Mouse (Mus musculus) stomach, postnatal 0 days (tissue): ENCODE data around the gene Mbnl1. TPM values are rescaled to one million over a fixed set of nuclear protein-coding genes. Genes with fewer than 3 reads are reported as not detected.

Experiments
- ATAC-seq: fragments of 200-750 bp; cut with Nextera tagmentation; 2 replicates; pipeline ENCODE4 v1.8.0; 2017; ENCODE audit not compliant: low FRiP score, low TSS enrichment
- DNase-seq: peaks from one replicate; pipeline ENCODE4 v3.0.0-alpha.2; 2016; ENCODE audit warnings: low spot score
- H3K27ac ChIP-seq: fragments of 300-500 bp; sonication (generic); replicated peaks from 2 replicates; pipeline ENCODE4 v1.5.1; 2014; ENCODE audit warnings: mild to moderate bottlenecking, control low read depth
- H3K27me3 ChIP-seq: fragments of 300-500 bp; sonication (generic); 2 replicates; pipeline ENCODE4 v1.6.1; 2014; ENCODE audit warnings: low read length; ENCODE audit not compliant: control insufficient read depth, insufficient read depth
- H3K36me3 ChIP-seq: fragments of 300-500 bp; sonication (generic); 2 replicates; pipeline ENCODE4 v1.6.1; 2014; ENCODE audit warnings: low read length, mixed read lengths; ENCODE audit not compliant: control insufficient read depth, insufficient read depth
- H3K4me1 ChIP-seq: fragments of 300-500 bp; sonication (generic); replicated peaks from 2 replicates; pipeline ENCODE4 v1.6.1; 2014; ENCODE audit warnings: antibody characterized with exemption; ENCODE audit not compliant: control insufficient read depth, insufficient read depth
- H3K4me2 ChIP-seq: fragments of 300-500 bp; sonication (generic); replicated peaks from 2 replicates; pipeline ENCODE4 v1.6.1; 2014; ENCODE audit warnings: low read depth, mild to moderate bottlenecking, control low read depth, moderate library complexity
- H3K4me3 ChIP-seq: fragments of 300-500 bp; sonication (generic); 2 replicates; pipeline ENCODE4 v1.5.1; 2014; ENCODE audit warnings: low read depth, low read length, control low read depth
- H3K9ac ChIP-seq: fragments of 300-500 bp; sonication (generic); 2 replicates; pipeline ENCODE4 v1.6.1; 2014; ENCODE audit warnings: mild to moderate bottlenecking, low read length, control low read depth, mixed read lengths
- H3K9me3 ChIP-seq: fragments of 300-500 bp; sonication (generic); 2 replicates; pipeline ENCODE4 v1.6.1; 2016; ENCODE audit warnings: low read length; ENCODE audit not compliant: control insufficient read depth
- CTCF ChIP-seq: IDR thresholded peaks from 2 replicates; pipeline ENCODE4 v1.5.1; 2016; ENCODE audit warnings: antibody characterized with exemption, low read depth, mild to moderate bottlenecking, moderate library complexity
- EP300 ChIP-seq: optimal IDR thresholded peaks from 2 replicates; pipeline ENCODE3; 2016; ENCODE audit warnings: antibody characterized with exemption
- WGBS: fragments of 180-500 bp; shearing (Covaris S2); extraction: QIAGEN DNeasy Blood & Tissue Kit; methylation state at CpG from one replicate; pipeline ENCODE4 v1.1.7; 2014; 5-methylcytosine and 5-hydroxymethylcytosine counted together
- polyA plus RNA-seq: library from polyadenylated mRNA; unstranded; fragments of >200 nt; fragmentation: Nextera tagmentation; extraction: Ambion mirVana; gene quantifications from 2 replicates; pipeline ENCODE4 v1.2.1, GENCODE M21; 2015

Gene Mbnl1
- polyA plus RNA-seq, 1 experiment from 2014 or later = 59.7 TPM

- Histone ChIP-seq H3K27me3 (no peaks in the 10 kb centered on the region), H3K36me3 (no peaks in the 10 kb centered on the region), H3K4me2 (no peak overlapping the region), H3K27ac (no peak overlapping the region), H3K9me3 (no peaks in the 10 kb centered on the region), H3K4me1 (no peaks in the 10 kb centered on the region), H3K9ac (no peak overlapping the region), H3K4me3 (no peak overlapping the region)
- DNase-seq (no peak), ATAC-seq (no peak)
- 92% methylated on average over 2 of the region's 2 CpGs for WGBS
- TF ChIP-seq CTCF (no peak), EP300 (no peak)
These were observed 2.4 kb downstream of the Mbnl1 start for GRCm38 (mm10) chr3:60475055-60475454.

- Histone ChIP-seq H3K4me1 (no peaks in the 10 kb centered on the region), H3K27ac (no peak overlapping the region), H3K27me3 (no peaks in the 10 kb centered on the region), H3K9me3 (no peaks in the 10 kb centered on the region), H3K4me2 (no peak overlapping the region), H3K4me3 (no peak overlapping the region), H3K36me3 (no peaks in the 10 kb centered on the region), H3K9ac (no peak overlapping the region)
- WGBS = 85% methylated on average over 6 of the region's 6 CpGs
- TF ChIP-seq CTCF (no peak), EP300 (no peak)
- ATAC-seq (no peak), DNase-seq (no peak)
These were observed 4.2 kb downstream of the Mbnl1 start for GRCm38 (mm10) chr3:60476751-60477255.

GRCm38 (mm10) chr3:60478433-60478832 lies 5.8 kb downstream of the Mbnl1 start:
- H3K9me3 ChIP-seq = no peaks in the 10 kb centered on the region
- no peaks in the 10 kb centered on the region for H3K36me3 ChIP-seq
- 44% methylated on average over 2 of the region's 2 CpGs for WGBS
- DNase-seq (no peak), ATAC-seq (no peak)
- H3K27me3 ChIP-seq = no peaks in the 10 kb centered on the region
- H3K27ac ChIP-seq = no peak overlapping the region
- H3K4me1 ChIP-seq = no peaks in the 10 kb centered on the region
- no peak overlapping the region for H3K4me2 ChIP-seq
- H3K4me3 ChIP-seq = no peak overlapping the region
- TF ChIP-seq CTCF = no peak
- TF ChIP-seq EP300 = no peak
- no peak overlapping the region for H3K9ac ChIP-seq

GRCm38 (mm10) chr3:60480716-60481115 lies 8.1 kb downstream of the Mbnl1 start:
- Histone ChIP-seq H3K36me3 (no peaks in the 10 kb centered on the region), H3K9me3 (no peaks in the 10 kb centered on the region), H3K4me3 (no peak overlapping the region), H3K9ac (no peak overlapping the region), H3K27ac (no peak overlapping the region), H3K4me1 (no peaks in the 10 kb centered on the region), H3K27me3 (no peaks in the 10 kb centered on the region), H3K4me2 (no peak overlapping the region)
- TF ChIP-seq CTCF (no peak), EP300 (no peak)
- WGBS = 84% methylated on average over 2 of the region's 2 CpGs
- no peak for DNase-seq
- ATAC-seq = no peak

DNA sequence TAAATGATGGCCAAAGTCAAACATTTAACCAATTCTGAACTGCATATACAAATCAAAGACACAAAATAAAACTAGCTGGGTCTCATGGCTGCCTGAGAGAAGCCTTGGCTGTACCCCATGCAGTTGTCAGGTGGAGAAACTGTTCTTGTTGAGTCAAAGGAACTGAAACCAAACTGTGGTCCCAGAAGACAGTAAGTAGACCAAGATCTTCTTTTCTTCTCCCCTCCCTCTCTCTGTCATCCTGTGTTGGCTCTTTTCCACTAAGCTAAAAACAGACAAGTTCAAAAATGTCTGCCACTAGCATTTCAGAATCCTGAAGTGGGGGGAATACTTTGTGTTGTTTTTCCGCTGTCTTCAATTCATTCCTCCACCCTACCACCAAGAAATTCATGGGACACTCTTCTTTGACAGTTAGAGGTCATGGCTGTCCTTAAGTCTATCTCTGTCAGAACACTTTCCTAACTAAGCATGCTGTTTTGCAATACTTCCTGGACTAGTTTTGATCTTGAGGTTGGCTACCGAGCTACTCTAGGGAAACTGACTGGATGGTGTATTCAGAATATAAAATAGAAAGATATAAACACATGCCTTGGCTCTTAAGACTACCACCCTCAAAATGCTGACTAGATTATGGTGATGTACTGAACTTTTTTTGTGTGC lies 9.2 kb downstream of the Mbnl1 start:
- H3K27ac ChIP-seq = no peak overlapping the region
- WGBS = 88% methylated on average over 2 of the region's 2 CpGs

GRCm38 (mm10) chr3:60483305-60483704 lies 10.7 kb downstream of the Mbnl1 start:
- Histone ChIP-seq H3K27ac (no peak overlapping the region), H3K4me3 (no peak overlapping the region), H3K36me3 (no peaks in the 10 kb centered on the region), H3K9me3 (no peaks in the 10 kb centered on the region), H3K9ac (no peak overlapping the region), H3K27me3 (no peaks in the 10 kb centered on the region), H3K4me1 (no peaks in the 10 kb centered on the region), H3K4me2 (no peak overlapping the region)
- ATAC-seq = no peak
- no peak for DNase-seq
- TF ChIP-seq EP300 = no peak
- TF ChIP-seq CTCF = no peak

More for the DNA sequence above, 9.2 kb downstream of the Mbnl1 start:
- no peak overlapping the region for H3K4me2 ChIP-seq
- H3K4me3 ChIP-seq = no peak overlapping the region
- H3K4me1 ChIP-seq = no peaks in the 10 kb centered on the region
- no peaks in the 10 kb centered on the region for H3K27me3 ChIP-seq
- ATAC-seq (no peak), DNase-seq (no peak)
- H3K36me3 ChIP-seq = no peaks in the 10 kb centered on the region
- H3K9me3 ChIP-seq = no peaks in the 10 kb centered on the region
- TF ChIP-seq EP300 (no peak), CTCF (no peak)
- no peak overlapping the region for H3K9ac ChIP-seq
